8 mouse cellular contexts compared by ENCODE assay signal in the genomic region with DNA sequence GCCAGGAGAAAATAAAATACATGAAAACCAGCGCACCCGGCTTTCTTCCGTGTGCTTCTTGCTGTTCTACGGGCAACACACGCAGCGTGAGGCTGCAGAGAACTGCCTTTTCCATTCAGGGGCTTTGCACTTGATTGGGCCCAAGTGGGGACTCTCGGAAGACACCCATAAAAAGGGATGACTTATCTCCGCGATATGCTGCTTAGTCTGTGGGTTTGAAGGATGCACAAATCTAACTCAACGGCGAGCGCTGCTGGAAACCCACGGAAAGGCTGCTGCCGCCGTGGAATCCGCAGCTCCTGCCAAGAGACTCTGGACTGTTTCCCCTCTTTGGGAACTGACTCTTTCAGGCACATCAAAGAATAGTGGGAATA.
DNase-seq lines count a peak whose midpoint lies in the region; ATAC-seq lines count a peak whose summit lies in the region.

No protein-coding gene starts in this region.

- H3K27ac ChIP-seq in heart, embryonic 14.5 days (replicated peaks in 1 of 2; ENCODE audit: control insufficient read depth in 1 of 2, insufficient read depth in 1 of 2, low read depth in 2 of 2, low read length in 2 of 2): no peak overlapping the region; a peak in 1 of 4 replicates
- H3K27ac ChIP-seq in forebrain, embryonic 15.5 days (replicated peaks): peak overlapping the region; percentile 67

- WGBS in heart, embryonic 14.5 days: 83% methylated on average over 16 of the region's 16 CpGs
- WGBS in forebrain, embryonic 15.5 days: 56% methylated on average over 16 of the region's 16 CpGs

- H3K4me1 ChIP-seq in heart, embryonic 14.5 days (ENCODE audit: control insufficient read depth in 2 of 2, insufficient read depth in 2 of 2, low read length in 2 of 2): peaks cover 0 to 2% of the 10 kb centered on the region in 2 experiments; a peak in 1 of 4 replicates
- H3K4me1 ChIP-seq in forebrain, embryonic 15.5 days: peaks cover 18% of the 10 kb centered on the region

- no peak overlapping the region for H3K4me3 ChIP-seq in heart, embryonic 14.5 days (ENCODE audit: control insufficient read depth in 1 of 2, insufficient read depth in 1 of 2, low read depth in 1 of 2, low read length in 2 of 2)
- H3K4me3 ChIP-seq in forebrain, embryonic 15.5 days: peak overlapping the region; percentile 26

- H3K36me3 ChIP-seq in heart, embryonic 14.5 days (ENCODE audit: control insufficient read depth, insufficient read depth, low read length): no peaks in the 10 kb centered on the region
- no peaks in the 10 kb centered on the region for H3K36me3 ChIP-seq in forebrain, embryonic 15.5 days

- intact Hi-C loops in heart, postnatal 25 days (cut with DNase I): no loop called here

- peaks cover 3% of the 10 kb centered on the region for H3K27me3 ChIP-seq in heart, embryonic 14.5 days (ENCODE audit: control insufficient read depth, insufficient read depth, low read length)
- H3K27me3 ChIP-seq in forebrain, embryonic 15.5 days: no peaks in the 10 kb centered on the region

- no peaks in the 10 kb centered on the region for H3K9me3 ChIP-seq in heart, embryonic 14.5 days (ENCODE audit: control insufficient read depth, low read length)
- H3K9me3 ChIP-seq in forebrain, embryonic 15.5 days: no peaks in the 10 kb centered on the region

- peak overlapping the region; percentile 16; the same call in 1 of the 2 replicates for H3K4me2 ChIP-seq in heart, embryonic 14.5 days (ENCODE audit: low read length)
- peak overlapping the region; percentile 30 for H3K4me2 ChIP-seq in forebrain, embryonic 15.5 days (replicated peaks)

- no peak for DNase-seq in heart, postnatal 25 days (ENCODE audit: low spot score)
- peak; percentile 27 to 39 for DNase-seq in layer of hippocampus, postnatal 25 days (ENCODE audit: extremely low spot score in 1 of 2, low spot score in 1 of 2)
- peak; percentile 75 to 77 for DNase-seq in right cerebral cortex, postnatal 10 days (ENCODE audit: low spot score in 2 of 2)
- DNase-seq in ovary, postnatal 36 days (ENCODE audit: low spot score): no peak
- DNase-seq in kidney, postnatal 25 days: no peak

- no peak overlapping the region for H3K9ac ChIP-seq in heart, embryonic 14.5 days (ENCODE audit: low read length)
- peak overlapping the region; percentile 19; the same call in 1 of the 2 replicates for H3K9ac ChIP-seq in forebrain, embryonic 15.5 days (replicated peaks)

- no peak for ATAC-seq in heart, embryonic 14.5 days (ENCODE audit: insufficient number of reproducible peaks, insufficient read depth, low FRiP score, low read depth)
- ATAC-seq in forebrain, embryonic 15.5 days (replicated peaks): peak; percentile 47
- no peak for ATAC-seq in megakaryocyte-erythroid progenitor cell, adult 5-6 weeks (replicated peaks; ENCODE audit: low FRiP score, low TSS enrichment, poor library complexity, severe bottlenecking)

Comparison
In these comparisons a context has a peak if more than half of its experiments do, and no peak if none do; other contexts are left out.
1. DNase-seq: peak in layer of hippocampus, postnatal 25 days (2 of 2) and right cerebral cortex, postnatal 10 days (2 of 2); none in heart, postnatal 25 days (single experiment), ovary, postnatal 36 days (single experiment) and kidney, postnatal 25 days (0 of 2).